Mouse (Mus musculus) testis, adult 2 months (tissue): Measurements from ENCODE around the gene Srd5a2.

Source experiments
- CTCF ChIP-seq: fragments of 200-500 bp; IDR thresholded peaks from 2 replicates; pipeline ENCODE4 v1.5.1; 2012; ENCODE audit warnings: low read depth, mild to moderate bottlenecking, inconsistent platforms, low read length, moderate library complexity; ENCODE audit not compliant: control insufficient read depth, insufficient read depth, insufficient replicate concordance
- POLR2A ChIP-seq: fragments of 200-500 bp; IDR thresholded peaks from 2 replicates; pipeline ENCODE4 v1.6.1; 2012; ENCODE audit warnings: low read depth, mild to moderate bottlenecking, inconsistent platforms, low read length, moderate library complexity; ENCODE audit not compliant: control insufficient read depth

GRCm38 (mm10) chr17:73995907-73996645, 51.6 kb downstream of the Srd5a2 start:
- TF ChIP-seq CTCF: no peak
- TF ChIP-seq POLR2A: no peak
